Mouse (Mus musculus): ENCODE results near the gene Matn4. TPM values are rescaled to one million over a fixed set of nuclear protein-coding genes. Genes with fewer than 3 reads are reported as not detected.

Gene Matn4
- total RNA-seq, 4 experiments from 2014 or later: 0.38 to 0.81 (median 0.67) TPM

GRCm38 (mm10) chr2:164435216-164436090, 30.5 kb upstream of the Matn4 start:
- DNase-seq: no peak

GRCm38 (mm10) chr2:164434681-164435080, 29.7 kb upstream of the Matn4 start:
- no peak for DNase-seq

- DNase-seq: no peak
Observed at GRCm38 (mm10) chr2:164433278-164433895, 28.4 kb upstream of the Matn4 start.

GRCm38 (mm10) chr2:164432541-164433191, 27.7 kb upstream of the Matn4 start:
- no peak for DNase-seq

GRCm38 (mm10) chr2:164431676-164432465, 26.9 kb upstream of the Matn4 start:
- no peak for DNase-seq

- DNase-seq: no peak
Observed at GRCm38 (mm10) chr2:164430697-164431096, 25.7 kb upstream of the Matn4 start.

- DNase-seq: no peak
Observed at GRCm38 (mm10) chr2:164429881-164430615, 25.1 kb upstream of the Matn4 start.

GRCm38 (mm10) chr2:164428451-164428850, 23.5 kb upstream of the Matn4 start:
- no peak for DNase-seq

- no peak for DNase-seq
Observed at GRCm38 (mm10) chr2:164426952-164427351, 22.0 kb upstream of the Matn4 start.

GRCm38 (mm10) chr2:164426121-164426520, 21.2 kb upstream of the Matn4 start:
- DNase-seq: no peak

GRCm38 (mm10) chr2:164425401-164425800, 20.4 kb upstream of the Matn4 start:
- no peak for DNase-seq

- no peak for DNase-seq
Observed at GRCm38 (mm10) chr2:164424406-164424805, 19.4 kb upstream of the Matn4 start.

- DNase-seq: no peak
Observed at GRCm38 (mm10) chr2:164423464-164423863, 18.5 kb upstream of the Matn4 start.

GRCm38 (mm10) chr2:164422675-164423393, 17.9 kb upstream of the Matn4 start:
- no peak for DNase-seq

GRCm38 (mm10) chr2:164421979-164422378, 17.0 kb upstream of the Matn4 start:
- DNase-seq: no peak

GRCm38 (mm10) chr2:164421306-164421705, 16.3 kb upstream of the Matn4 start:
- no peak for DNase-seq

GRCm38 (mm10) chr2:164419489-164419888, 14.5 kb upstream of the Matn4 start:
- DNase-seq: no peak

- no peak for DNase-seq
Observed at GRCm38 (mm10) chr2:164418308-164418875, 13.4 kb upstream of the Matn4 start.

GRCm38 (mm10) chr2:164417198-164417597, 12.2 kb upstream of the Matn4 start:
- DNase-seq: no peak

- no peak for DNase-seq
Observed at GRCm38 (mm10) chr2:164414581-164414980, 9.6 kb upstream of the Matn4 start.

GRCm38 (mm10) chr2:164414167-164414566, 9.2 kb upstream of the Matn4 start:
- no peak for DNase-seq
